Mouse (Mus musculus): ENCODE results near the gene Vsnl1.

Gene Vsnl1

DNA sequence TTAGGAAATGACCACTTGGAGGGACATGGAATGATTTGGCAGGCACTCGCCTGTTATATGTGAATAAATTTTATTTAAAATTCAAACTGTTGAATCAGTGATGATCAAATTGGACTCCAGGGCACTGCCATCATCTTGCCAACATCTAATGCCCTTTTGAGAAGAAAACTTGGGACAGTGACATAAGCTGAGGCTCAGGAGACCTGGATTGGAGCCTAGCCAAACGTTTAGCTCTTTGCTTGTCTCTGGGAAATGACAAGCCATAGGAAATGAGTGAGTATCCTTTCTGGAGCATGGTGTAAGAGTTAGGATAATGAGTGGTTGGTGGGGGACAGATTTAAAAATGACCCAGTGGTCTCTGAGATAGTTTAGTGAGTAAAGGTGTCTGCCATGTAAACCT, 57.0 kb downstream of the Vsnl1 start:
- DNase-seq (ENCODE audit: low read depth): no peak

DNA sequence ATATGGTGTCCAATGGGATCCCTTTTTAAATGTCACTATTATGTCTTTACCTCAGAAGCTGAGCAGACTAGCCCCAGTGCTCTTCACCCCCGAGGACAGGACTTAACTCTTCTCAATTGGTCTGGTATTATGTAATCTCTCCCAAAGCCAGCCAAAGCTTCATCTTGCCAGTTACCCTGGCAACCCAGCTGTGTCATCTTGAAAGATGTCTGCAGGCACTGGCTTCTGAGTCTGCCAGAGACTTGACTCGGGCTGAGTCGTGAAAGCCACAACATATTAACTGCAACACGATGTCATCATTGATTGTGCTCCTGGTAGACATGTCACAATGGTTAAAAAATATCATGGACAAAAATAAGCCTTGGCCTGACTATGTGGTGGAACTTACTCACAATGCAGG, 66.4 kb downstream of the Vsnl1 start:
- DNase-seq (ENCODE audit: low read depth): peak; percentile 38

DNA sequence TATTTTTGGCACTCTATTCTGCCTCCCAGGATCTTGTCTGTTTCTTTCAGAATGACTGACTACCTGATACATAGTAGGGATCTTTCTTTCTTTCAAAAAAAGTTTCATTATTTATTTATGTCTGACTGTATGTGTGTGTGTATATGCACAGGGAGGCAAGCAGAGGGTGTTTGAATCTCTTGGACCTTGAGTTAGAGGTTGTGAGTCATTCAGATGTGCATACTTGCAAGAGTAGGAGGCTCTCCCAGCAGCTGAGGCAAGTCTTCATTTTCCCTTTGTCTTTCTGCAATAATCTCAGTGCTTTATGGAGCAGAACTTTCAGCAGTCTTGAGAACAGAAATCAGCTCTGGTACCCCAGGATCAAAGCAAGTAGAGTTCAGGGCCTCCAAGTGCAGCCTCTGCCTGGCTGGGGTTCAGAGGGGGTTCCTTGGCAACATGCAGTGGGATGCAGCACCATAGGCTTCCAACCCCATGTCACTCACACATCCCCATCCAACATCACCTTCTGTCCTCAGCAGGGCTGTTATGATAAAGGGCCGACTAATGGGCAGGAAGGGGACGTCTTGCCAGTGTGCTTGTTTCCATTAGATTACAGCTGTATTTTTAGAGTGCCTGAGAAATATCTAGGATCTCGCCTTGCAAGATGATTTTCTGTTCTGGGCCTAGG, 69.2 kb downstream of the Vsnl1 start:
- no peak for DNase-seq (ENCODE audit: low read depth)

GRCm38 (mm10) chr12:11364870-11365269, 71.5 kb downstream of the Vsnl1 start:
- no peak for DNase-seq (ENCODE audit: low read depth)

DNA sequence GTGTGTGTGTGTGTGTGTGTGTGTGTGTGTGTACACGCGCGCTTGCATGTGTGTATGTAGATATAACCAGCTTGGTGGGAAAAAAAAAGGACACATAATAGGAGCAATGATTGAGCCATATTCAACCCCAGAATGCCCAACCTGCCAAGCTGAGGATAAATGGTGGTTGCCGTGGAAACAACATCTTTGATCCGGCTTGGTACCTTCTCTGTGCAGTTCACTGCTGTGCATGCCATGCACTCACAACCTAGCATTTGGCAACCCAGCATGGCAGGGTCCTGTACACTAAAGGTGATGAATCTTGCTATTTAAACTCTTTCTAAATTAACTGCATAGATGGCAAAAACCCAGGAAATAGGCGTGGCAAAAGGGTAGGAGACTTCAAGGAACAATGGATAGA, 74.0 kb downstream of the Vsnl1 start:
- no peak for DNase-seq (ENCODE audit: low read depth)

DNA sequence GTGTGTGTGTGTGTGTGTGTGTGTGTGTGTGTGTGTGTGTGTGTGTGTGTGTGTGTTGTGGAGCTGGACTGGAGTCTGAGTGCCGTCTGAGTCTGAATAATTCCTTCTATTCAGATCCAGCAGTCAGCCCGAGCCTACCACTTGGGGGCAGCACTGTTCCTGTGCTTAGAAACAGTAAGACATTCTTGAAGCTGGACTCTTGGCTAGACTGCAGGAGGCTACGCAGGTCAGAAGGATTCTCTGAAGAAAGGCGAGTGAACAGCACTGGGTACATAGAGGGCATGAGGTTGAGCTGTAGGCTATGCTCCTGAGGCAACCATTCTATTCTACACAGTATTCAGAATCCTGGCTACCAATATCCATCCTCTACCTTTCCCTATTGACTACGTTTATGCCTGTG, 85.5 kb downstream of the Vsnl1 start:
- DNase-seq (ENCODE audit: low read depth): peak; percentile 85

- no peak for DNase-seq (ENCODE audit: low read depth)
These were observed 86.5 kb downstream of the Vsnl1 start for GRCm38 (mm10) chr12:11349870-11350269.

DNA sequence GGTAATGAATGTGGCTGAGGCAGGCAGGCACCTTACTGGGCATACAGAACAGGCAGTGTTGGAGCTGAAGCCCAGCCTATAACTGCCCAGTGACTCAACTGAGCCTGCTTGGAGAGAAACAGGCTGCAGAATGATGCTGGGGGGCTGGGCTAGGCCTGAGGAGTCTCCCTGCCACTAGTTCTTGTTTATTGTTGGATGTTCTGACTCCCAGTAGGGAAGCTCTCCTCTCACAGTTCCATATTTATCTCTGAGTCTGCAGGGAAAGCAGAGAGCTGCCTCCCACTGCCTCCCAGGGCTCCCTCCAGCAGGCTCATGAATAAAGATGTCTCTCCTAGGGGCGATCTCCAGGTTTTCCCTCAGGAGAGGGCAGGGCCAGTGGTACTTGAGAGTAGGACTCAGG, 88.0 kb downstream of the Vsnl1 start:
- DNase-seq (ENCODE audit: low read depth): peak; percentile 14

DNA sequence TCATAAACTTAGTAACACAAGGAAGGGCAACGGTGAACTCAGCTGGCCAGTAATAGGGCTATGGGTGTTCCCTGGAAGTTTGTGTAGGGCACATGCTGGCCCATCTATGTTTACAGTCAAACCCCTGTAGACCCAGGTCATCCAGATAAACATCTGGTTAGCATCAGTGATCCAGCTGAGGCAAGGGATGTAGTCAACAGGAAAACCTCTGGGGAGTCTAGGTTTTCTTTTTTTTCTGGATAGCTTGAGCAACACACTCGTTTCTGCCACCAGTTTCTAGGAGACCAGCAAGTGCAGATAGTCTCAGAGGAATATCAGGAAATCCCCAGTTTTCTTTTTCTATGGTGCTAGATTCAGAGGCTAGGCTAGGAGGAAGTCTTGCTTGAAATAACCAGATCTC, 90.5 kb downstream of the Vsnl1 start:
- peak; percentile 69 for DNase-seq (ENCODE audit: low read depth)

DNA sequence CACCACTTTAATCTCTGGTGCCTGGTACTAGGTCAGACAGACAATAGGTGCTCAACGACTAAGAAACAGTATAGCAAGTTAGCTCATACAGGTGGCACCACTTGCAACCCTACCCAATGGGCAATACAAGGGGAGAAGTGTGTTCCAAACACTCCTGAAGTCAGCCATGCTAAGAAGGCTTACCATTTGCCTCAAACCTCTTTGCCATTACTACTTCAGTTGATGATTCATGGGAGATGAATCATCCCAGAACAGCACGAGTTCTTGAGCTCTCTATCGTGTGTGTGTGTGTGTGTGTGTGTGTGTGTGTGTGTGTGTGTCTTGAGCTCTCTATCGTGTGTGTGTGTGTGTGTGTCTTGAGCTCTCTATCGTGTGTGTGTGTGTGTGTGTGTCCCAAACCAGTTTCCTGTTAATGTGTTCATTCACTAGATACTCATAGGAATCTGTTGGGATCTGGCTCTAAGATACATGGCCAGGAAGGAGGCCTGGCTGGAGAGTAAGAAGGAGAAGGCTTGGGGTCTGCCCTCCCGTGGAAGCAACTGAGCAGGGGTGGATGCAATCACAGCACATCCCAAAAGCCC, 94.3 kb downstream of the Vsnl1 start:
- peak; percentile 79 for DNase-seq (ENCODE audit: low read depth)

- DNase-seq (ENCODE audit: low read depth): no peak
These were observed 98.2 kb downstream of the Vsnl1 start for GRCm38 (mm10) chr12:11338251-11338650.

GRCm38 (mm10) chr12:11336845-11337244, 99.6 kb downstream of the Vsnl1 start:
- DNase-seq (ENCODE audit: low read depth): peak; percentile 84

DNA sequence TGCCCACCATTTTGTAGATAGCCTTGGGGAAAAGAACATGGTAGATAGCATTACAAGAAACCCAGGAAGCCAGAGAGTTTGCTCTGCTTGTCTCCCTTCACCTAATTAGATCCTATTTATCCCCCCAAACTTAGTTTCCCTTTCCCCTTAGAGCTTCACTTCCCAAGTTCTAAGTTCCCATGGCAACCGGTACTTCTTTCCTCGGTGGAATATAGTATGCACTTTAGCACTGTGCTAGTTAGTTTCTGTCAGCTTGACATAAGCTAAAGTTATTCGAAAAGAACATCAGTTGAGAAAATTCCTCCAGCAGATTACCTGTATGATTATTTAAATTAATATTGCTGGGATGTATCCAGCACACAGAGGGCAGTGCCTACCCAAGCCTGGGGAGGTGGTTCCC, 109.9 kb downstream of the Vsnl1 start:
- no peak for DNase-seq (ENCODE audit: low read depth)

GRCm38 (mm10) chr12:11324480-11324879, 111.9 kb downstream of the Vsnl1 start:
- DNase-seq (ENCODE audit: low read depth): no peak

GRCm38 (mm10) chr12:11317671-11318070, 118.7 kb downstream of the Vsnl1 start:
- peak; percentile 63 for DNase-seq (ENCODE audit: low read depth)

DNA sequence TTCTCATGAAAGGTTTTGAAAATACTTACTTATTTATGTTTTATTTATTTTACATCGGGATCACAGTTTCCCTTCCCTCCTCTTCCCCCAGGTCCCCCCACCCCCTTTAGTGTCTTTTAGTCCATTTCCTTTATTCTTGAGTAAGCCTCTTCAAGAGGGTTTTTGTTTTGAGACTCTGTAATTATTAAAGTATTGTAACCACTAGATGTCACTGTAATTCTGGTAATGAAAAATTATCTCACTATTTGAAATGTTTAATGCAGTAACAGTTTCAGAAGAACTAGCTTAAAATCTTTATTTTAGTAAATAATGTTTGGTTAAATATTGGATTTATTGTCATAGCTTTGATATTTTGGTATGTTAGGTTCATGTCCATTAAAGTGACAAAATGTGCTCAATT, 122.6 kb downstream of the Vsnl1 start:
- peak; percentile 33 for DNase-seq (ENCODE audit: low read depth)

DNA sequence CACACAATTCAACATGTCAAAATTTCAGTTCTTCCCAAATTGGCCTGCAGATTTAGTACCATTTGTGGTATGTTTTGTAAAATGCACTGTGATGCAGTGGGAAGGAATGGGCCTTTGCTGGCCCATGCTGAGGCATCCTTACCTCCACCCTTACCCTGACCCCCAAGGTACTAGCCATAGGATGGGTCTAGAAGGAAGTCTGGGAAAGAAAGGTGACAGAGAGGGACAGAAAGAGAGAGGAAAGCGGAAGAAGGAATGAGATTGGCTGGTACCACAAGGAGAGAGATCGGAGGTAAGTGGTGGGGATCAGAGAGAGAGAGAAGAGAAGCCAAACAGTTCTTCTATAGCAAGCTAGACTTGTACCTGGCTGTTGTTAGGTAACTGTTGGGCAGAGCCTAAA, 125.3 kb downstream of the Vsnl1 start:
- DNase-seq (ENCODE audit: low read depth): no peak

DNA sequence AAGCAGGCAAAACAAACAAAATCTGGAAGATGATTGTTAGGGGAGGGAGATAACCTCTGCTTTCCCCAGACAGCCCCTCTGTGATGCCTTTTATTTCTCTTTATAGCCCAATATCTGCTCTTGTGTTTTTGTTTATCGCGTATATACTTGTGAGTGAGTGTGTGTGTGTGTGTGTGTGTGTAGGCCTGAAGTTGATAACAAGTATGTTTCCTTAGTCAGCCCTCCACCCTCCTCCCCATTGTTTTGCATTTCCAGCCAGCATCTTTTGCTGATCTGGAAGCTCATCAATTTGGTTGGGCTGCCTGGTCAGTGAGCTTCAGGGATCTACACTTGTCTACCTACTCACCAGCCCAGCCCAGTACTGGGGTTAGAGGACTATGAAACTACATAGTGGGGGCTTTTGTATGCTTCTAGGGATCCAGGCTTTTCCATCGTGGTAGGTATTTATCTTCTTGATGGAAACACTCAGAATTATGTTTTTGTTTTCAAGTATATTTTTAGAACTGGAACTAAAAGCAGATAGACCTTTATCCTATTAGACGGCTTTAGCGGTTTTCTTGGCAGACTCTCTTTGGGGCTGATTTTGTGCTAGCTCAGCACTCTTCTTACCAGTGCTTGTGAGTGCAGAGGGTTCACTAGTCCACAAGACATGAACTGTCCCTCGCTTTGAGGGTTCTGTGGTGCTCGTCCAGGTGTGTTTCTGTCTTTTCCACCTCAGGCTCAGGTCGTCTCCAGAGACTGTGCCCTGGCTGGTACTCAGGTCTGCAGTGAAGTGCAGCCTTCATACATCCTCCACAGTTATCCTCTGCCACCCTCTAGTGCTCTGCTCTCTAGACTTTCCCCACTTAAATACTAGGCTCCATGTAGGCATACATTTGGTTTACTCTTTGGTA, 129.4 kb downstream of the Vsnl1 start:
- DNase-seq (ENCODE audit: low read depth): no peak

DNA sequence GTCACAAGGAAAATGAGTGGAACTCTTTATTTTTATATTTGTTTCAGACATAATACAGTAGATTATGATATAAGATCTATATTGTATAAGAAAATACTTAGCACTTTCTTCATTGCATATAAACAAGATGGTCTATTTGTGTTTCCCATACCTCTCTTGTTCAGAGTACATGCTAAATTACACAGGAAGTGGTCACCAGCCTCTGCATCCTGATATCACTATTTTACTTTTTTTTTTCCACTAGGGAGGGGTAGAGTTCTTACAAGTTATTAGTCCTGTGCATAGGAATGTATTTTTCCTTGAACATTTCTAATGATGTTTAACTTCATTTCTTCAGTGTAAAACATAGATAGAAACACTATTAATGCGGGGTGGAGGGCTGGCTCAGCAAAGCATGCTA, 135.6 kb downstream of the Vsnl1 start:
- DNase-seq (ENCODE audit: low read depth): no peak

DNA sequence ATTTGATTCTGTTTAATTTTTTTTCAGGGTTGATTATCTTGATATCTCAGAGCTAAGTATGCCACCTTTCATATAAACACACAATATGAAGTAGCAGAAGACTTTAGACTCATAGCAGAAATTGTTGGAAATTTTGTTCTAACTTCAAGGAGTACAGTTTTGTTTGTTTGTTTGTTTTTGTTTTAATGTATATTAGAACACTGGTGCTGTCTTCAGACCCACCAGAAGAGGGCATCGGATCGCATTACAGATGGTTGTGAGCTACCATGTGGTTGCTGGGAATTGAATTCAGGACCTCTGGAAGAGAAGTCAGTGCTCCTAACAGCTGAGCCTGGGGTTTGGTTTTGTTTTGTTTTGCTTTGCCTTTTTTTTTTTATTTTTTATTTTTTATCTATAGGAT, 150.0 kb downstream of the Vsnl1 start:
- no peak for DNase-seq (ENCODE audit: low read depth)

- no peak for DNase-seq (ENCODE audit: low read depth)
These were observed 154.8 kb downstream of the Vsnl1 start for GRCm38 (mm10) chr12:11281584-11281983.

DNA sequence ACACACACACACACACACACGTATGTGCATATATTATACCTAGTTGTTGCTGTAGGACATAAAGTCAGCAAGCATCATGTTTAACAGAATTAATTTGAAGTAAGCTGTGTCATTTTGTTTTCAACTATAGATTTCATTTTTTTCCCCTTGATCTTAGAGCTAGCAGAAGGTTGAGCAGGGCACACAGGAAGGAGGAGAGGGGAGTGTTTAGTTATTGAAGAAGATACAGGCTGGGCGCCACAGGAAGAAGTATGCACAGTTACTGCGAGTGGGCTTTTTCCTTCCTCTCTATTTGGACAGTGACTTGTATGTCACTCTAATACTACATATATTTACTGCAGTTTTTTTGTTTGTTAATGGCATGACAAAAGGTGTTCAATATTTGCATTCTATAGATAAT, 156.5 kb downstream of the Vsnl1 start:
- no peak for DNase-seq (ENCODE audit: low read depth)

- DNase-seq (ENCODE audit: low read depth): no peak
These were observed 159.2 kb downstream of the Vsnl1 start for GRCm38 (mm10) chr12:11277207-11277606.

All from NIH3T3 (cell line).